In genomic region chr3:69902787-69903477, GRCm38 (mm10) we compare ENCODE assay signal across 16 mouse cellular contexts. TPM values are rescaled to one million over a fixed set of nuclear protein-coding genes. Genes with fewer than 3 reads are reported as not detected.
A peak's percentile ranks its signal among the peaks of the same experiment; 100 is the strongest.
DNase-seq lines count a peak whose midpoint lies in the region; ATAC-seq and TF ChIP-seq lines count a peak whose summit lies in the region.
"Had no signal": no experiment of that assay in that cellular context is flagged by ENCODE, and none has a peak within 500 bp of the region (broad histone marks: within the 10 kb centered on the region; RNA-seq: fewer than 3 reads in every experiment).

No protein-coding gene starts in this region.

- TF ChIP-seq CTCF in midbrain, postnatal 0 days (IDR thresholded peaks at IDR 0.05) = no peak

- no peaks in the 10 kb centered on the region for H3K4me1 ChIP-seq in midbrain, postnatal 0 days (ENCODE audit: insufficient read depth, low read length)
- no peaks in the 10 kb centered on the region for H3K4me1 ChIP-seq in midbrain, embryonic 15.5 days
- peaks cover 11% of the 10 kb centered on the region for H3K4me1 ChIP-seq in embryonic facial prominence, embryonic 10.5 days
- H3K4me1 ChIP-seq: intestine, embryonic 15.5 days; limb, embryonic 13.5 days had no signal

- DNase-seq in adrenal gland, postnatal 14 days = peak; percentile 26
- no peak for DNase-seq in adrenal gland, adult 2 months
- DNase-seq in heart, postnatal 10 days = peak; percentile 27
- DNase-seq in heart, adult 9 months (ENCODE audit: low spot score in 2 of 2) = no peak
- peak; percentile 79 for DNase-seq in midbrain, postnatal 0 days (ENCODE audit: low spot score)
- no peak for DNase-seq in embryonic facial prominence, embryonic 10.5 days (ENCODE audit: low spot score)
- no peak for DNase-seq in frontal cortex, adult 2 months (ENCODE audit: extremely low spot score in 1 of 2, low spot score in 1 of 2)
- DNase-seq: gastrocnemius, postnatal 10 days; kidney, postnatal 10 days; lung, adult 2 months; retina, postnatal 1 day had no signal

- H3K9ac ChIP-seq in midbrain, postnatal 0 days (replicated peaks; ENCODE audit: low read length, poor library complexity, severe bottlenecking) = no peak overlapping the region
- H3K9ac ChIP-seq in midbrain, embryonic 15.5 days = no peak overlapping the region
- H3K9ac ChIP-seq: intestine, embryonic 15.5 days; limb, embryonic 13.5 days had no signal

- H3K4me2 ChIP-seq in midbrain, postnatal 0 days (ENCODE audit: low read depth, low read length, poor library complexity, severe bottlenecking) = no peak overlapping the region
- no peak overlapping the region for H3K4me2 ChIP-seq in midbrain, embryonic 15.5 days
- H3K4me2 ChIP-seq: heart, embryonic 11.5 days; intestine, embryonic 15.5 days; limb, embryonic 13.5 days had no signal

- no peaks in the 10 kb centered on the region for H3K27me3 ChIP-seq in midbrain, postnatal 0 days (ENCODE audit: insufficient read depth, low read length)
- H3K27me3 ChIP-seq in midbrain, embryonic 15.5 days (replicated peaks) = no peaks in the 10 kb centered on the region
- H3K27me3 ChIP-seq in embryonic facial prominence, embryonic 10.5 days (replicated peaks; ENCODE audit: low read depth, poor library complexity, severe bottlenecking) = no peaks in the 10 kb centered on the region
- H3K27me3 ChIP-seq: intestine, embryonic 15.5 days; limb, embryonic 13.5 days had no signal

- H3K27ac ChIP-seq in midbrain, postnatal 0 days (ENCODE audit: low read depth, low read length) = no peak overlapping the region
- H3K27ac ChIP-seq in midbrain, embryonic 15.5 days = no peak overlapping the region
- H3K27ac ChIP-seq in embryonic facial prominence, embryonic 10.5 days (replicated peaks) = no peak overlapping the region
- H3K27ac ChIP-seq: intestine, embryonic 15.5 days; limb, embryonic 13.5 days had no signal

- peak; percentile 65; the same call in 1 of the 2 replicates for ATAC-seq in midbrain, postnatal 0 days (ENCODE audit: low FRiP score)
- ATAC-seq in midbrain, embryonic 15.5 days (replicated peaks) = no peak
- ATAC-seq: intestine, embryonic 15.5 days had no signal

- 71% methylated on average over 9 of the region's 9 CpGs for WGBS in midbrain, postnatal 0 days
- 78% methylated on average over 9 of the region's 9 CpGs for whole genome bisulfite sequencing in midbrain, embryonic 15.5 days
- WGBS in embryonic facial prominence, embryonic 10.5 days = 92% methylated on average over 9 of the region's 9 CpGs

- intact Hi-C loops in heart, postnatal 10 days (cut with DNase I) = loop anchor here (10.0 kb wide), 2 partner anchors 418 to 648 kb away; no protein-coding TSS in a partner anchor

- H3K36me3 ChIP-seq in midbrain, postnatal 0 days (ENCODE audit: insufficient read depth, low read length) = no peaks in the 10 kb centered on the region
- no peaks in the 10 kb centered on the region for H3K36me3 ChIP-seq in midbrain, embryonic 15.5 days (replicated peaks)
- no peaks in the 10 kb centered on the region for H3K36me3 ChIP-seq in embryonic facial prominence, embryonic 10.5 days (replicated peaks)
- H3K36me3 ChIP-seq: intestine, embryonic 15.5 days; limb, embryonic 13.5 days had no signal

- H3K9me3 ChIP-seq in midbrain, postnatal 0 days (ENCODE audit: low read length) = no peaks in the 10 kb centered on the region
- H3K9me3 ChIP-seq in midbrain, embryonic 15.5 days = no peaks in the 10 kb centered on the region
- no peaks in the 10 kb centered on the region for H3K9me3 ChIP-seq in embryonic facial prominence, embryonic 10.5 days
- H3K9me3 ChIP-seq: intestine, embryonic 15.5 days; limb, embryonic 13.5 days had no signal

- no peak overlapping the region for H3K4me3 ChIP-seq in midbrain, postnatal 0 days (ENCODE audit: low read depth, low read length)
- H3K4me3 ChIP-seq in midbrain, embryonic 15.5 days = no peak overlapping the region
- no peak overlapping the region for H3K4me3 ChIP-seq in embryonic facial prominence, embryonic 10.5 days
- H3K4me3 ChIP-seq: intestine, embryonic 15.5 days; limb, embryonic 13.5 days had no signal

RNA-seq across cellular contexts. Expression of gene Sptssb, which starts 43.2 kb away (rescaled TPM):
- not detected in 2 replicates for total RNA-seq in adrenal gland, postnatal 14 days (2021)
- not detected for total RNA-seq in adrenal gland, adult 2 months (2021)
- polyA plus RNA-seq in adrenal gland, adult 2 months (2012; rRNA removed) = 0.50 TPM in 1 of 2 replicates, not detected in the other
- total RNA-seq in heart, postnatal 10 days (2021) = not detected
- 1.3 and 3.2 TPM in 2 replicates for total RNA-seq in midbrain, postnatal 0 days (2014; rRNA removed)
- 1.3 and 1.6 TPM in 2 replicates for polyA plus RNA-seq in midbrain, postnatal 0 days (2015; fragmentation: Nextera tagmentation; extraction: Ambion mirVana)
- polyA plus RNA-seq in midbrain, embryonic 15.5 days (2015; fragmentation: Nextera tagmentation; extraction: Ambion mirVana) = 0.45 and 0.59 TPM in 2 replicates
- 0.19 TPM in 1 of 2 replicates, not detected in the other for polyA plus RNA-seq in embryonic facial prominence, embryonic 10.5 days (2016; fragmentation: Nextera tagmentation; extraction: Ambion mirVana)
- polyA plus RNA-seq in frontal cortex, adult 2 months (2012; rRNA removed) = 2.6 and 5.0 TPM in 2 replicates
- total RNA-seq: gastrocnemius, postnatal 10 days; megakaryocyte-erythroid progenitor cell, adult 5-6 weeks had no signal

Comparison
In these comparisons a context has a peak if more than half of its experiments do, and no peak if none do; other contexts are left out.
1. DNase-seq: peak in adrenal gland, postnatal 14 days (single experiment), heart, postnatal 10 days (2 of 2) and midbrain, postnatal 0 days (single experiment); none in adrenal gland, adult 2 months (single experiment), heart, adult 9 months (0 of 2), embryonic facial prominence, embryonic 10.5 days (single experiment) and frontal cortex, adult 2 months (0 of 2).